Mouse (Mus musculus) liver, embryonic 14.5 days (tissue): Measurements from ENCODE around the gene Efcab10.

Experiments
- CTCF ChIP-seq: IDR thresholded peaks from 2 replicates; pipeline ENCODE4 v1.5.1; 2016; ENCODE audit warnings: antibody characterized with exemption, low read depth, control low read depth
- EP300 ChIP-seq: IDR thresholded peaks from 2 replicates; pipeline ENCODE4 v1.6.1; 2016; ENCODE audit warnings: antibody characterized with exemption, low read depth

GRCm38 (mm10) chr12:33433812-33434211 is 39.2 kb downstream of the Efcab10 start:
- TF ChIP-seq CTCF (no peak), EP300 (no peak)
